Mouse (Mus musculus): ENCODE results near the gene Kcmf1. TPM values are rescaled to one million over a fixed set of nuclear protein-coding genes. Genes with fewer than 3 reads are reported as not detected.

The Kcmf1 gene
- total RNA-seq, 1 experiment from 2014 or later = 126 TPM

DNA sequence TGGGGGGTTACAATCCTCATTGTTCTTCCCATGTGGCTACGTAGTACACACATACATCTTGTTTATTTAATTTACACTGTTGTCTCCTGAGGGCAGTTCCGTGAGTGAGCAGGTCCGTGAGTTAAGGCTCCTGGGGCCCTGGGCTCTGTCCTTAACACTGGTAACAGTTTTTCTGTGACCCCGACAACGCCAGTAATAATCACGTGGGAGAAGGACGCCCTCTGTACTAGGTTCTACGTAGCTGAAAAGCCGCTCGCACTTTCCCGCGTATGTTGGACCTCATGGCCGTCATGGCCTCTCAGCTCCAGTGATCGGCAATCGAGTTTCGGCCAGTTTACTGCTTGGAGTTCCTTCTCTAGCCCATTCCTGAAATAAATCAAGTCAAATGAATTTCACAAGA, 104.3 kb downstream of the Kcmf1 start:
- no peak for ATAC-seq (replicated peaks; ENCODE audit: low read depth, poor library complexity, severe bottlenecking)

- no peak for ATAC-seq (replicated peaks; ENCODE audit: low read depth, poor library complexity, severe bottlenecking)
Observed at GRCm38 (mm10) chr6:72794870-72795269, 104.9 kb downstream of the Kcmf1 start.

- no peak for ATAC-seq (replicated peaks; ENCODE audit: low read depth, poor library complexity, severe bottlenecking)
Observed at GRCm38 (mm10) chr6:72792641-72793040, 107.1 kb downstream of the Kcmf1 start.

Other genes starting within 250 kb of the Kcmf1 start
- not detected in 2 replicates for gene Tcf7l1, start 110.7 kb downstream of the Kcmf1 start, total RNA-seq (2017)
- 567 and 716 TPM in 2 replicates for gene Tmsb10, start 58.8 kb upstream of the Kcmf1 start, total RNA-seq (2017)

All from common myeloid progenitor, adult 5-6 weeks (primary cell).